Comparison of ENCODE assay signal across 11 mouse cellular contexts in genomic region chr8:89037536-89038236, GRCm38 (mm10). TPM values are rescaled to one million over a fixed set of nuclear protein-coding genes. Genes with fewer than 3 reads are reported as not detected.
DNase-seq lines count a peak whose midpoint lies in the region; ATAC-seq and TF ChIP-seq lines count a peak whose summit lies in the region.
"Had no signal": no experiment of that assay in that cellular context is flagged by ENCODE, and none has a peak within 500 bp of the region (broad histone marks: within the 10 kb centered on the region; RNA-seq: fewer than 3 reads in every experiment).

No protein-coding gene starts in this region.

- H3K4me2 ChIP-seq in lung, postnatal 0 days (replicated peaks; ENCODE audit: low read depth, low read length), result no peak overlapping the region
- peak overlapping the region; percentile 80 for H3K4me2 ChIP-seq in hindbrain, embryonic 12.5 days (replicated peaks)
- peak overlapping the region; percentile 41 for H3K4me2 ChIP-seq in limb, embryonic 11.5 days (ENCODE audit: low read depth, severe bottlenecking)
- no peak overlapping the region for H3K4me2 ChIP-seq in stomach, postnatal 0 days (replicated peaks; ENCODE audit: low read depth)
- H3K4me2 ChIP-seq: stomach, embryonic 15.5 days had no signal

- H3K36me3 ChIP-seq in lung, postnatal 0 days (ENCODE audit: insufficient read depth, low read length), result no peaks in the 10 kb centered on the region
- H3K36me3 ChIP-seq in hindbrain, embryonic 12.5 days, result peaks cover 3% of the 10 kb centered on the region; the same call in 1 of the 2 replicates
- no peaks in the 10 kb centered on the region for H3K36me3 ChIP-seq in limb, embryonic 11.5 days (ENCODE audit: control insufficient read depth, insufficient read depth, low read length)
- no peaks in the 10 kb centered on the region for H3K36me3 ChIP-seq in stomach, postnatal 0 days (ENCODE audit: control insufficient read depth, insufficient read depth, low read length)
- H3K36me3 ChIP-seq: stomach, embryonic 15.5 days had no signal

- TF ChIP-seq EP300 in lung, postnatal 0 days (IDR thresholded peaks at IDR 0.05), result no peak
- no peak for TF ChIP-seq EP300 in stomach, postnatal 0 days (optimal IDR thresholded peaks at IDR 0.05)

- no peak overlapping the region for H3K9ac ChIP-seq in lung, postnatal 0 days (replicated peaks; ENCODE audit: low read depth)
- H3K9ac ChIP-seq in hindbrain, embryonic 12.5 days, result peak overlapping the region; percentile 51; the same call in 1 of the 2 replicates
- H3K9ac ChIP-seq in limb, embryonic 11.5 days (ENCODE audit: low read length), result peak overlapping the region; percentile 70
- no peak overlapping the region for H3K9ac ChIP-seq in stomach, postnatal 0 days (ENCODE audit: low read length)
- H3K9ac ChIP-seq: stomach, embryonic 15.5 days had no signal

- no peak for DNase-seq in lung, postnatal 0 days (ENCODE audit: low spot score)
- DNase-seq in lung, postnatal 25 days (ENCODE audit: low spot score), result no peak
- no peak for DNase-seq in limb, embryonic 11.5 days (ENCODE audit: low spot score)
- no peak for DNase-seq in stomach, postnatal 0 days (ENCODE audit: low spot score)
- no peak for DNase-seq in thymus, postnatal 25 days
- no peak for DNase-seq in spleen, postnatal 36 days (ENCODE audit: low spot score in 2 of 2)
- no peak for DNase-seq in cerebellum, adult 11-12 months
- DNase-seq: cerebellum, adult 18-20 months; left cerebral cortex, postnatal 4 days had no signal

- TF ChIP-seq CTCF in lung, postnatal 0 days (IDR thresholded peaks at IDR 0.05), result peak; percentile 36
- peak; percentile 64 for TF ChIP-seq CTCF in stomach, postnatal 0 days (IDR thresholded peaks at IDR 0.05; ENCODE audit: low read depth)

- no peaks in the 10 kb centered on the region for H3K9me3 ChIP-seq in lung, postnatal 0 days (ENCODE audit: low read length)
- no peaks in the 10 kb centered on the region for H3K9me3 ChIP-seq in hindbrain, embryonic 12.5 days (replicated peaks)
- H3K9me3 ChIP-seq in limb, embryonic 11.5 days (ENCODE audit: control insufficient read depth, low read length), result no peaks in the 10 kb centered on the region
- H3K9me3 ChIP-seq in stomach, postnatal 0 days (ENCODE audit: control insufficient read depth, low read length), result no peaks in the 10 kb centered on the region
- H3K9me3 ChIP-seq: stomach, embryonic 15.5 days had no signal

- ATAC-seq in lung, postnatal 0 days, result no peak
- no peak for ATAC-seq in hindbrain, embryonic 12.5 days (ENCODE audit: low FRiP score)
- no peak for ATAC-seq in limb, embryonic 11.5 days (ENCODE audit: insufficient number of reproducible peaks, low FRiP score, low TSS enrichment, low read depth)
- no peak for ATAC-seq in stomach, postnatal 0 days (ENCODE audit: low FRiP score, low TSS enrichment)

- H3K27me3 ChIP-seq in lung, postnatal 0 days (replicated peaks; ENCODE audit: insufficient read depth, low read length), result peaks cover 62% of the 10 kb centered on the region
- peaks cover 24% of the 10 kb centered on the region for H3K27me3 ChIP-seq in hindbrain, embryonic 12.5 days
- H3K27me3 ChIP-seq in limb, embryonic 11.5 days (ENCODE audit: control insufficient read depth, insufficient read depth, low read length), result no peaks in the 10 kb centered on the region
- peaks cover 9% of the 10 kb centered on the region; the same call in 1 of the 2 replicates for H3K27me3 ChIP-seq in stomach, postnatal 0 days (ENCODE audit: control insufficient read depth, insufficient read depth, low read length)

- 6% methylated on average over 9 of the region's 9 CpGs for WGBS in lung, postnatal 0 days
- 4% methylated on average over 9 of the region's 9 CpGs for WGBS in hindbrain, embryonic 12.5 days
- 11% methylated on average over 9 of the region's 9 CpGs for WGBS in limb, embryonic 11.5 days
- WGBS in stomach, postnatal 0 days, result 16% methylated on average over 9 of the region's 9 CpGs

- H3K4me1 ChIP-seq in lung, postnatal 0 days (ENCODE audit: insufficient read depth, low read depth, low read length), result peaks cover 14% of the 10 kb centered on the region
- H3K4me1 ChIP-seq in hindbrain, embryonic 12.5 days, result peaks cover 28% of the 10 kb centered on the region
- peaks cover 13% of the 10 kb centered on the region for H3K4me1 ChIP-seq in limb, embryonic 11.5 days (ENCODE audit: control insufficient read depth, insufficient read depth, low read length)
- H3K4me1 ChIP-seq in stomach, postnatal 0 days (replicated peaks; ENCODE audit: control insufficient read depth, insufficient read depth), result 0 out of 2 replicates have a peak, but pooled peaks cover 2% of the 10 kb centered on the region

- no peak overlapping the region for H3K4me3 ChIP-seq in lung, postnatal 0 days (ENCODE audit: low read depth, low read length)
- H3K4me3 ChIP-seq in hindbrain, embryonic 12.5 days, result peak overlapping the region; percentile 23
- peak overlapping the region; percentile 23 for H3K4me3 ChIP-seq in limb, embryonic 11.5 days (ENCODE audit: low read depth, low read length)
- no peak overlapping the region for H3K4me3 ChIP-seq in stomach, postnatal 0 days (ENCODE audit: low read depth, low read length)
- H3K4me3 ChIP-seq: stomach, embryonic 15.5 days had no signal

- no peak overlapping the region for H3K27ac ChIP-seq in lung, postnatal 0 days (ENCODE audit: low read length)
- H3K27ac ChIP-seq in hindbrain, embryonic 12.5 days, result peak overlapping the region; percentile 41; the same call in 1 of the 2 replicates
- no peak overlapping the region; the same call in 1 of the 2 replicates for H3K27ac ChIP-seq in limb, embryonic 11.5 days (replicated peaks; ENCODE audit: low read depth, low read length)
- H3K27ac ChIP-seq in stomach, postnatal 0 days (replicated peaks), result no peak overlapping the region
- H3K27ac ChIP-seq: stomach, embryonic 15.5 days had no signal

RNA-seq across cellular contexts. Expression of gene Sall1, which starts 6.3 kb away (rescaled TPM):
- polyA plus RNA-seq in lung, postnatal 0 days (2015; fragmentation: Nextera tagmentation; extraction: Ambion mirVana), result 0.02 TPM in 1 of 2 replicates, not detected in the other
- 13.1 and 15.6 TPM in 2 replicates for polyA plus RNA-seq in hindbrain, embryonic 12.5 days (2016; fragmentation: Nextera tagmentation; extraction: Ambion mirVana)
- 30.0 and 30.4 TPM in 2 replicates for polyA plus RNA-seq in limb, embryonic 11.5 days (2014; fragmentation: Nextera tagmentation; extraction: Ambion mirVana)
- 0.76 and 0.83 TPM in 2 replicates for polyA plus RNA-seq in stomach, postnatal 0 days (2015; fragmentation: Nextera tagmentation; extraction: Ambion mirVana)

Comparison
In these comparisons a context has a peak if more than half of its experiments do, and no peak if none do; other contexts are left out.
1. H3K4me2 ChIP-seq: peak in hindbrain, embryonic 12.5 days (single experiment) and limb, embryonic 11.5 days (single experiment); none in lung, postnatal 0 days (single experiment) and stomach, postnatal 0 days (single experiment).
2. H3K4me3 ChIP-seq: peak in hindbrain, embryonic 12.5 days (single experiment) and limb, embryonic 11.5 days (single experiment); none in lung, postnatal 0 days (single experiment) and stomach, postnatal 0 days (single experiment).
3. H3K9ac ChIP-seq: peak in hindbrain, embryonic 12.5 days (single experiment) and limb, embryonic 11.5 days (single experiment); none in lung, postnatal 0 days (single experiment) and stomach, postnatal 0 days (single experiment).